Mouse (Mus musculus) embryonic fibroblast, embryonic 13.5 days (primary cell): ENCODE measurements around the gene Topbp1.
"Not testable (repeated sequence)": the region's sequence is repeated elsewhere in the genome, so short reads cannot be mapped to it uniquely, and the experiment has no call there.

Experiments
- CTCF ChIP-seq: IDR thresholded peaks from 2 replicates; pipeline ENCODE4 v1.5.1; 2011; ENCODE audit warnings: mild to moderate bottlenecking, control low read depth, low read length, moderate library complexity, borderline replicate concordance; ENCODE audit not compliant: insufficient read depth
- POLR2A ChIP-seq: IDR thresholded peaks from 2 replicates; pipeline ENCODE4 v1.6.1; 2011; ENCODE audit warnings: low read depth, mild to moderate bottlenecking, control low read depth, low read length, moderate library complexity

DNA sequence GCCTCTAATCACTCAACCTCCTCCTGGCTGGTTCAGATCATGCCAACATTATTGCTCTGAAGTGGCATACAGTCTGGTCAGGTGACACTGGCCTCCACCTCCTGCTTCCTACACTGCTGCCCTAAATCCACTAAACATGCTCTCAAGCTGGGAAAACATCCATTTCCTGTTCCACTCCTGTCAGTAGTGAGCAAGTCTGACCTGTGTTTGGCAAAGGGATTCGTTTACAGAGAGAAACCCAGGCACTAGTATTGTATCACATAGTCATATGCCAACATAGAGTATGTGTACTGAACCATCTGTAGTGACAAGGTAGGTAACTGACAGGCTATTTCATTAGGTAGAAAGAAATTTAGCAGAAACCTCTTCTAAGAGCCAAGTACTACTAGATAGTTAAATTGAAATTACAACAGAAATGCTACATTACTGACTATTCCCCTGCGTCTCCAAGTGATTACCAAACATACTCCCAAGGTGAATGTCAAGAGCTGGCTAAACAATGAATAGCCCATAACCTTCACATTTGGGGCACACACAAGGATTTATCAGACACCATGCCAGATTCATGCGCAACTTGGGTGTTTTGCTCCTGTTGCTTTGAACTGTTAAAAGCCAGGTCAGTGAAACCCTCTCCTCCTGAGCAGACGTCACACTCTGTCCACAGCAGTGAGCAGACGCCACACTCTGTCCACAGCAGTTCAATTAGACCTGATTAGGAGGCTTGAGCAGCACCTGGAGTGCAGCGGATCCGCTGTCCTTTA lies 48.7 kb downstream of the Topbp1 start:
- not testable (repeated sequence) for TF ChIP-seq POLR2A, CTCF
